Mouse (Mus musculus): ENCODE data around the gene Prss2. TPM values are rescaled to one million over a fixed set of nuclear protein-coding genes. Genes with fewer than 3 reads are reported as not detected.

Prss2 gene
- polyA plus RNA-seq (2012; rRNA removed), result 4.5 TPM in 1 of 2 replicates, not detected in the other

GRCm38 (mm10) chr6:41521487-41521886 is at the start of gene Prss2:
Gene Prss2, plus strand, starts transcription at chr6:41521787.

Other genes with a start within 250 kb of the Prss2 start
- 0.19 TPM in 1 of 2 replicates, not detected in the other for gene Try4, start 219.5 kb upstream of the Prss2 start, polyA plus RNA-seq (2012; rRNA removed)
- 2.8 TPM in 1 of 2 replicates, not detected in the other for gene Try5, start 204.9 kb upstream of the Prss2 start, polyA plus RNA-seq (2012; rRNA removed)
- 0.55 TPM in 1 of 2 replicates, not detected in the other for gene Try10, start 167.7 kb upstream of the Prss2 start, polyA plus RNA-seq (2012; rRNA removed)
- gene Prss3, start 144.1 kb upstream of the Prss2 start, polyA plus RNA-seq (2012; rRNA removed), result 1.9 TPM in 1 of 2 replicates, not detected in the other
- gene Gm5771, start 129.4 kb upstream of the Prss2 start, polyA plus RNA-seq (2012; rRNA removed), result 0.60 TPM in 1 of 2 replicates, not detected in the other
- gene Gm10334, start 75.6 kb upstream of the Prss2 start, polyA plus RNA-seq (2012; rRNA removed), result 1.1 TPM in 1 of 2 replicates, not detected in the other
- 1.00 TPM in 1 of 2 replicates, not detected in the other for gene Prss1, start 62.9 kb upstream of the Prss2 start, polyA plus RNA-seq (2012; rRNA removed)
- gene Ephb6, start 83.7 kb downstream of the Prss2 start, polyA plus RNA-seq (2012; rRNA removed), result 0.35 and 0.61 TPM in 2 replicates
- 0.06 and 0.07 TPM in 2 replicates for gene Trpv6, start 114.6 kb downstream of the Prss2 start, polyA plus RNA-seq (2012; rRNA removed)
- gene Trpv5, start 159.0 kb downstream of the Prss2 start, polyA plus RNA-seq (2012; rRNA removed), result 0.11 and 0.14 TPM in 2 replicates
- gene Llcfc1, start 162.6 kb downstream of the Prss2 start, polyA plus RNA-seq (2012; rRNA removed), result 0.05 TPM in 1 of 2 replicates, not detected in the other
- 121 TPM in 2 replicates for gene Kel, start 182.6 kb downstream of the Prss2 start, polyA plus RNA-seq (2012; rRNA removed)

Measured in liver, embryonic 18 days (tissue).